12 mouse cellular contexts compared by ENCODE assay signal in the genomic region with DNA sequence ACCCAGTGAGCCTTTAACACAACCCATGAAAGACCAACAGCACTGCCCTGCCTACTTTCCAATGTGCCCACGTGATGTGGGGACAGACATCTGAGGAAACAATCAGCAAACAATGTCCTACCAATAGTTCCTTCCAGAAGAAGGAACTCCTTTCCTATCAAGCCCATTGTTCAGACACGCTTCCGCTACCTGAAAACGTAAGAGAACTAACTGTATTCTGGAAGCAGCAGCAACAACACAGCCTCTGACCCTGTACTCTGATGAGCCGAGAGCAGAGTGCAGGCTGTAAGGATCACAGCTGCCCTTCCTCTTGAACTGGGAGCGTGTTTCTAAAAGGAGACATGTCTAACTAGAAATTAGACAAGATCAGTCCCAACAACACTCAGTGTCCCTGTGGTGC. TPM values are rescaled to one million over a fixed set of nuclear protein-coding genes. Genes with fewer than 3 reads are reported as not detected.
A peak's percentile ranks its signal among the peaks of the same experiment; 100 is the strongest.
DNase-seq lines count a peak whose midpoint lies in the region; ATAC-seq and TF ChIP-seq lines count a peak whose summit lies in the region.
"Had no signal": no experiment of that assay in that cellular context is flagged by ENCODE, and none has a peak within 500 bp of the region (broad histone marks: within the 10 kb centered on the region; RNA-seq: fewer than 3 reads in every experiment).

No protein-coding gene starts in this region.

- intact Hi-C loops in heart, adult 2 months (cut with DNase I), result loop anchor here (2.0 kb wide), 1 partner anchor 14 kb away; the partner anchor contains the start of gene Cyth1
- intact Hi-C loops in heart, postnatal 36 days (cut with DNase I), result no loop called here

- peak; percentile 99 for TF ChIP-seq EP300 in heart, adult 2 months (IDR thresholded peaks at IDR 0.05; ENCODE audit: insufficient read depth, low read depth, low read length)
- TF ChIP-seq EP300 in liver, postnatal 0 days (IDR thresholded peaks at IDR 0.05; ENCODE audit: low read depth), result no peak

- peak overlapping the region; percentile 34; the same call in 1 of the 2 replicates for H3K9ac ChIP-seq in heart, adult 2 months (ENCODE audit: low read depth, low read length)
- no peak overlapping the region for H3K9ac ChIP-seq in liver, postnatal 0 days (replicated peaks)
- no peak overlapping the region for H3K9ac ChIP-seq in intestine, embryonic 15.5 days
- H3K9ac ChIP-seq: forebrain, embryonic 12.5 days had no signal

- H3K4me2 ChIP-seq in liver, postnatal 0 days (ENCODE audit: low read depth, low read length), result no peak overlapping the region
- no peak overlapping the region for H3K4me2 ChIP-seq in intestine, embryonic 15.5 days (replicated peaks)
- H3K4me2 ChIP-seq: forebrain, embryonic 12.5 days had no signal

- TF ChIP-seq CTCF in heart, adult 2 months (IDR thresholded peaks at IDR 0.05), result no peak
- TF ChIP-seq CTCF in liver, postnatal 0 days (IDR thresholded peaks at IDR 0.05; ENCODE audit: low read depth), result no peak

- H3K27me3 ChIP-seq in heart, adult 2 months (ENCODE audit: control insufficient read depth, insufficient read depth, low read length), result no peaks in the 10 kb centered on the region
- no peaks in the 10 kb centered on the region for H3K27me3 ChIP-seq in liver, postnatal 0 days (ENCODE audit: insufficient read depth, low read length)
- no peaks in the 10 kb centered on the region for H3K27me3 ChIP-seq in intestine, embryonic 15.5 days (replicated peaks)
- H3K27me3 ChIP-seq: forebrain, embryonic 12.5 days; Patski had no signal

- H3K36me3 ChIP-seq in heart, adult 2 months (ENCODE audit: control insufficient read depth, insufficient read depth, low read length), result peaks cover 31% of the 10 kb centered on the region
- no peaks in the 10 kb centered on the region for H3K36me3 ChIP-seq in liver, postnatal 0 days (replicated peaks; ENCODE audit: insufficient read depth, low read length)
- H3K36me3 ChIP-seq in intestine, embryonic 15.5 days, result no peaks in the 10 kb centered on the region
- H3K36me3 ChIP-seq: forebrain, embryonic 12.5 days had no signal

- no peaks in the 10 kb centered on the region for H3K9me3 ChIP-seq in liver, postnatal 0 days (ENCODE audit: low read length)
- no peaks in the 10 kb centered on the region for H3K9me3 ChIP-seq in intestine, embryonic 15.5 days
- H3K9me3 ChIP-seq: forebrain, embryonic 12.5 days had no signal

- H3K4me1 ChIP-seq in heart, adult 2 months (ENCODE audit: control insufficient read depth, insufficient read depth, low read length), result peaks cover 52% of the 10 kb centered on the region
- peaks cover 54% of the 10 kb centered on the region for H3K4me1 ChIP-seq in liver, postnatal 0 days (ENCODE audit: insufficient read depth)
- peaks cover 20% of the 10 kb centered on the region for H3K4me1 ChIP-seq in intestine, embryonic 15.5 days (replicated peaks)

- TF ChIP-seq POLR2A in heart, adult 2 months (IDR thresholded peaks at IDR 0.05; ENCODE audit: insufficient read depth, low read depth, low read length), result peak; percentile 64

- 27% methylated on average over 6 of the region's 6 CpGs for WGBS in heart, adult 2 months
- 56% methylated on average over 6 of the region's 6 CpGs for WGBS in liver, postnatal 0 days (ENCODE audit: insufficient replicate concordance)
- WGBS in intestine, embryonic 15.5 days, result 72% methylated on average over 6 of the region's 6 CpGs

- peaks cover 16% of the 10 kb centered on the region for H3K79me2 ChIP-seq in heart, adult 2 months (replicated peaks; ENCODE audit: control insufficient read depth, insufficient read depth, low read length)

- H3K4me3 ChIP-seq in heart, adult 2 months, result peak overlapping the region; percentile 6; the same call in 1 of the 2 replicates
- no peak overlapping the region for H3K4me3 ChIP-seq in liver, postnatal 0 days (ENCODE audit: low read depth, low read length)
- H3K4me3 ChIP-seq in intestine, embryonic 15.5 days (replicated peaks), result no peak overlapping the region
- H3K4me3 ChIP-seq: forebrain, embryonic 12.5 days had no signal

- peak in 1 of 2 experiments; percentile 71 for DNase-seq in heart, adult 2 months
- DNase-seq in heart, postnatal 36 days, result no peak
- peak; percentile 39 to 66 for DNase-seq in lung, adult 18-20 months
- no peak for DNase-seq in lung, postnatal 14 days
- DNase-seq in liver, postnatal 0 days, result no peak
- DNase-seq in layer of hippocampus, adult 9-10 months (ENCODE audit: low spot score), result no peak
- DNase-seq: gastrocnemius, postnatal 25 days; layer of hippocampus, adult 9-11 months had no signal

- peak; percentile 40 for ATAC-seq in liver, postnatal 0 days
- no peak for ATAC-seq in erythroid progenitor cell, adult 5-6 weeks (replicated peaks; ENCODE audit: low FRiP score, poor library complexity, severe bottlenecking)
- ATAC-seq in intestine, embryonic 15.5 days, result no peak

- H3K27ac ChIP-seq in heart, adult 2 months, result peak overlapping the region; percentile 91
- H3K27ac ChIP-seq in liver, postnatal 0 days (ENCODE audit: low read depth), result peak overlapping the region; percentile 64
- H3K27ac ChIP-seq in intestine, embryonic 15.5 days, result no peak overlapping the region
- H3K27ac ChIP-seq: forebrain, embryonic 12.5 days had no signal

RNA-seq across cellular contexts. Expression of gene Cyth1, which starts 13.9 kb away (rescaled TPM):
- total RNA-seq in heart, adult 2 months (2021), result 10 to 100 TPM; 54.1 to 56.0 TPM
- 30.7 and 39.6 TPM in 2 replicates for polyA plus RNA-seq in heart, adult 2 months (2012; rRNA removed)
- 10 to 100 TPM; 45.6 to 51.6 TPM for total RNA-seq in heart, postnatal 36 days (2021)
- 7.0 and 7.9 TPM in 2 replicates for polyA plus RNA-seq in liver, postnatal 0 days (2015; fragmentation: Nextera tagmentation; extraction: Ambion mirVana)
- total RNA-seq in erythroid progenitor cell, adult 5-6 weeks (2015; ENCODE audit: low replicate concordance), result 10.5 TPM in 2 replicates
- 11.6 and 12.3 TPM in 2 replicates for total RNA-seq in erythroid progenitor cell, adult 5-6 weeks (2017; ENCODE audit: low replicate concordance)
- polyA plus RNA-seq in intestine, embryonic 15.5 days (2015; fragmentation: Nextera tagmentation; extraction: Ambion mirVana), result 11.6 and 12.1 TPM in 2 replicates

RNA-seq across cellular contexts. Expression of gene Usp36, which starts 55.5 kb away (rescaled TPM):
- 10 to 100 TPM; 13.1 to 15.5 TPM for total RNA-seq in heart, adult 2 months (2021)
- 10.3 and 14.6 TPM in 2 replicates for polyA plus RNA-seq in heart, adult 2 months (2012; rRNA removed)
- 10 to 100 TPM; 12.6 to 15.2 TPM for total RNA-seq in heart, postnatal 36 days (2021)
- 3.2 and 3.8 TPM in 2 replicates for polyA plus RNA-seq in liver, postnatal 0 days (2015; fragmentation: Nextera tagmentation; extraction: Ambion mirVana)
- total RNA-seq in erythroid progenitor cell, adult 5-6 weeks (2015; ENCODE audit: low replicate concordance), result 1.4 and 2.9 TPM in 2 replicates
- 0.90 and 0.91 TPM in 2 replicates for total RNA-seq in erythroid progenitor cell, adult 5-6 weeks (2017; ENCODE audit: low replicate concordance)
- 16.8 and 19.7 TPM in 2 replicates for polyA plus RNA-seq in intestine, embryonic 15.5 days (2015; fragmentation: Nextera tagmentation; extraction: Ambion mirVana)

Comparison
In these comparisons a context has a peak if more than half of its experiments do, and no peak if none do; other contexts are left out.
1. DNase-seq: peak in lung, adult 18-20 months (2 of 2); none in heart, postnatal 36 days (0 of 2), lung, postnatal 14 days (single experiment), liver, postnatal 0 days (single experiment) and layer of hippocampus, adult 9-10 months (single experiment).